Mouse (Mus musculus) C2C12 (cell line): ENCODE results near the gene Tcf12. TPM values are rescaled to one million over a fixed set of nuclear protein-coding genes. Genes with fewer than 3 reads are reported as not detected.

Experiments
- H3K27me3 ChIP-seq: one replicate; pipeline ENCODE4 v1.6.1; 2011; ENCODE audit not compliant: control insufficient read depth, insufficient read depth, insufficient read length
- H3K36me3 ChIP-seq: one replicate; pipeline ENCODE4 v1.6.1; 2011; ENCODE audit not compliant: control insufficient read depth, insufficient read depth
- H3K4me3 ChIP-seq: one replicate; pipeline ENCODE4 v1.5.1; 2011; ENCODE audit warnings: mild to moderate bottlenecking, control low read depth; ENCODE audit not compliant: poor library complexity, insufficient read depth, severe bottlenecking
- H3K79me2 ChIP-seq: one replicate; pipeline ENCODE4 v1.6.1; 2011; ENCODE audit not compliant: control insufficient read depth, insufficient read depth
- H3K79me3 ChIP-seq: one replicate; pipeline ENCODE4 v1.6.1; 2011; ENCODE audit warnings: low read depth, control low read depth
- H3ac ChIP-seq: one replicate; pipeline ENCODE3; 2011; ENCODE audit warnings: low read depth; ENCODE audit not compliant: control insufficient read depth, insufficient read length
- CEBPB ChIP-seq: IDR thresholded peaks from one replicate; pipeline ENCODE4 v1.6.1; 2011; ENCODE audit warnings: low read depth, mild to moderate bottlenecking, control low read depth, moderate library complexity
- CTCF ChIP-seq: IDR thresholded peaks from one replicate; pipeline ENCODE4 v1.5.1; 2011; ENCODE audit not compliant: control insufficient read depth, insufficient read depth, insufficient read length
- FOSL1 ChIP-seq: IDR thresholded peaks from one replicate; pipeline ENCODE4 v1.8.0; 2011; ENCODE audit warnings: mild to moderate bottlenecking, low read length; ENCODE audit not compliant: poor library complexity, insufficient read depth, severe bottlenecking
- MAX ChIP-seq: IDR thresholded peaks from one replicate; pipeline ENCODE4 v1.6.1; 2011; ENCODE audit warnings: mild to moderate bottlenecking, control low read depth
- MYOD1 ChIP-seq: IDR thresholded peaks from one replicate; pipeline ENCODE4 v1.6.1; 2011; ENCODE audit warnings: low read depth; ENCODE audit not compliant: control insufficient read depth, insufficient read length
- MYOG ChIP-seq: IDR thresholded peaks from one replicate; pipeline ENCODE4 v1.6.1; 2011; ENCODE audit not compliant: control insufficient read depth, insufficient read length; ENCODE audit errors: extremely low read depth
- USF1 ChIP-seq: IDR thresholded peaks from one replicate; pipeline ENCODE4 v1.6.1; 2011; ENCODE audit warnings: low read depth, mild to moderate bottlenecking, control low read depth, moderate library complexity
- polyA plus RNA-seq: library from polyadenylated mRNA; unstranded; fragments of >200 nt; fragmentation: generic; extraction: Trizol; gene quantifications from one replicate; pipeline ENCODE4 v1.2.1, GENCODE M21; 2012; ENCODE audit warnings: missing spikeins

Gene Tcf12
- polyA plus RNA-seq, 1 experiment, result 26.2 TPM

GRCm38 (mm10) chr9:72084131-72084530 lies 27.5 kb downstream of the Tcf12 start:
- Histone ChIP-seq H3K79me2 (peaks cover 100% of the 10 kb centered on the region), H3K4me3 (no peak overlapping the region), H3K27me3 (no peaks in the 10 kb centered on the region), H3K79me3 (peaks cover 89% of the 10 kb centered on the region), H3ac (no peak overlapping the region), H3K36me3 (no peaks in the 10 kb centered on the region)
- TF ChIP-seq CTCF (no peak), MYOD1 (no peak), MYOG (no peak), FOSL1 (no peak), MAX (no peak), CEBPB (no peak), USF1 (no peak)

GRCm38 (mm10) chr9:72076158-72076557 lies 35.5 kb downstream of the Tcf12 start:
- no peak overlapping the region for H3K4me3 ChIP-seq

GRCm38 (mm10) chr9:72066151-72066550 lies 45.5 kb downstream of the Tcf12 start:
- Histone ChIP-seq H3K27me3 (no peaks in the 10 kb centered on the region), H3ac (no peak overlapping the region), H3K4me3 (no peak overlapping the region), H3K79me3 (peaks cover 66% of the 10 kb centered on the region), H3K79me2 (peaks cover 93% of the 10 kb centered on the region), H3K36me3 (no peaks in the 10 kb centered on the region)
- TF ChIP-seq CTCF (no peak), MYOG (no peak), MYOD1 (no peak), CEBPB (no peak), USF1 (no peak), FOSL1 (no peak), MAX (no peak)

More at GRCm38 (mm10) chr9:72076158-72076557, 35.5 kb downstream of the Tcf12 start:
- Histone ChIP-seq H3ac (no peak overlapping the region), H3K79me2 (peaks cover 99% of the 10 kb centered on the region), H3K27me3 (no peaks in the 10 kb centered on the region), H3K79me3 (peaks cover 76% of the 10 kb centered on the region), H3K36me3 (no peaks in the 10 kb centered on the region)
- no peak for TF ChIP-seq MYOD1

- no peak for TF ChIP-seq MAX
- no peak for TF ChIP-seq MYOG
- TF ChIP-seq FOSL1, result no peak
- TF ChIP-seq USF1, result no peak
- no peak for TF ChIP-seq MYOD1
- no peak for TF ChIP-seq CEBPB
- TF ChIP-seq CTCF, result no peak
- Histone ChIP-seq H3K79me2 (peaks cover 92% of the 10 kb centered on the region), H3K27me3 (no peaks in the 10 kb centered on the region), H3K36me3 (no peaks in the 10 kb centered on the region), H3K4me3 (no peak overlapping the region), H3K79me3 (peaks cover 59% of the 10 kb centered on the region), H3ac (no peak overlapping the region)
These were observed 58.5 kb downstream of the Tcf12 start for GRCm38 (mm10) chr9:72053144-72053543.

- Histone ChIP-seq H3K36me3 (no peaks in the 10 kb centered on the region), H3K79me3 (peaks cover 55% of the 10 kb centered on the region), H3K27me3 (no peaks in the 10 kb centered on the region), H3K4me3 (no peak overlapping the region), H3ac (no peak overlapping the region), H3K79me2 (peaks cover 98% of the 10 kb centered on the region)
- TF ChIP-seq CTCF (no peak), FOSL1 (no peak), USF1 (no peak), MYOG (no peak), MAX (no peak), CEBPB (no peak), MYOD1 (no peak)
These were observed 71.5 kb downstream of the Tcf12 start for GRCm38 (mm10) chr9:72040156-72040555.

GRCm38 (mm10) chr9:72039369-72039768 lies 72.3 kb downstream of the Tcf12 start:
- TF ChIP-seq MYOD1 (no peak), FOSL1 (no peak), MYOG (no peak), USF1 (no peak), CEBPB (no peak), MAX (no peak), CTCF (no peak)
- Histone ChIP-seq H3ac (no peak overlapping the region), H3K4me3 (no peak overlapping the region), H3K79me2 (peaks cover 98% of the 10 kb centered on the region), H3K36me3 (no peaks in the 10 kb centered on the region), H3K79me3 (peaks cover 52% of the 10 kb centered on the region), H3K27me3 (no peaks in the 10 kb centered on the region)
